17 mouse cellular contexts compared by ENCODE assay signal in the genomic region with DNA sequence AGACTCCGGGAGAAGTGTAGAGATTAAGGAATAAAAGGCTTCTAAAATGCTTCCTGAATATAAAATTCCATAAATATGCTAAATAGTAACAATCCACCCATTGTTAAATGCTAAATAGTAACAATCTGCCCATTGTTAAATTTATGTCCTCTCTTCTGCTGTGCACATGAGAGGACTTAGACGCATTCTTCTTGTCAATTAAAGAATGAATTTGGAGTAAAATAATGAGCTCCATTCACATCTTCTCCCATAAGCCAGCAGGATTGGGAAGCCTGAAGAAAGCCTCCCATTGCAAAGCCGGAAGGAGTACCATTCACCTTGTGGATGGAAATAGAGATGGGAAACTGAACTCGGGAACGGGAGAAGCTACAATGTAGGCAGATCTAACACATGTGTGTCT.
"Had no signal": no experiment of that assay in that cellular context is flagged by ENCODE, and none has a peak within 500 bp of the region (broad histone marks: within the 10 kb centered on the region; RNA-seq: fewer than 3 reads in every experiment).

No protein-coding gene starts in this region.

- H3K4me3 ChIP-seq: lung, embryonic 15.5 days; megakaryocyte, embryonic 14.5 days; midbrain, embryonic 13.5 days; midbrain, embryonic 15.5 days; neural tube, embryonic 12.5 days; stomach, embryonic 15.5 days had no signal

- ATAC-seq: lung, postnatal 0 days; midbrain, embryonic 13.5 days; midbrain, embryonic 15.5 days had no signal

- H3K9me3 ChIP-seq: lung, embryonic 15.5 days; midbrain, embryonic 13.5 days; midbrain, embryonic 15.5 days; neural tube, embryonic 12.5 days; stomach, embryonic 15.5 days had no signal

- H3K4me2 ChIP-seq: lung, embryonic 15.5 days; midbrain, embryonic 11.5 days; midbrain, embryonic 13.5 days; midbrain, embryonic 15.5 days; neural tube, embryonic 12.5 days; stomach, embryonic 15.5 days had no signal

- H3K27ac ChIP-seq: lung, embryonic 15.5 days; macrophage; midbrain, embryonic 13.5 days; midbrain, embryonic 15.5 days; neural tube, embryonic 12.5 days; stomach, embryonic 15.5 days; stomach, postnatal 0 days had no signal

- H3K4me1 ChIP-seq: megakaryocyte, embryonic 14.5 days; midbrain, embryonic 15.5 days; stomach, embryonic 15.5 days had no signal

- H3K27me3 ChIP-seq: lung, embryonic 15.5 days; megakaryocyte, embryonic 14.5 days; midbrain, embryonic 13.5 days; midbrain, embryonic 15.5 days; neural tube, embryonic 12.5 days; stomach, embryonic 15.5 days had no signal

- H3K36me3 ChIP-seq: lung, embryonic 15.5 days; midbrain, embryonic 13.5 days; midbrain, embryonic 15.5 days; neural tube, embryonic 12.5 days; stomach, embryonic 15.5 days had no signal

- DNase-seq: lung, adult 2 months; lung, postnatal 14 days; lung, postnatal 36 days; right cerebral cortex, postnatal 14 days; thymus, adult 2 months; thymus, postnatal 25 days; thymus, postnatal 4 days had no signal

- H3K9ac ChIP-seq: lung, embryonic 15.5 days; midbrain, embryonic 13.5 days; midbrain, embryonic 15.5 days; neural tube, embryonic 12.5 days; stomach, embryonic 15.5 days had no signal
